Mouse (Mus musculus) ovary, postnatal 10 days (tissue): ENCODE results near the gene Acsl5.

Source experiments
- DNase-seq: peaks from one replicate; pipeline ENCODE4 v3.0.0; 2022; ENCODE audit warnings: low spot score

Gene Acsl5

GRCm38 (mm10) chr19:55251383-55252124, at the start of gene Acsl5:
Gene Acsl5, plus strand, starts transcription at chr19:55251938.
- DNase-seq: no peak

GRCm38 (mm10) chr19:55206482-55207138, 45.1 kb upstream of the Acsl5 start:
- no peak for DNase-seq

GRCm38 (mm10) chr19:55207205-55207604, 44.5 kb upstream of the Acsl5 start:
- DNase-seq: no peak

GRCm38 (mm10) chr19:55207746-55208538, 43.8 kb upstream of the Acsl5 start:
- DNase-seq: no peak

- no peak for DNase-seq
These were observed 43.1 kb upstream of the Acsl5 start for GRCm38 (mm10) chr19:55208654-55209053.

GRCm38 (mm10) chr19:55209084-55209483, 42.7 kb upstream of the Acsl5 start:
- DNase-seq: no peak

- DNase-seq: no peak
These were observed 40.0 kb upstream of the Acsl5 start for GRCm38 (mm10) chr19:55211698-55212097.

- DNase-seq: no peak
These were observed 38.0 kb upstream of the Acsl5 start for GRCm38 (mm10) chr19:55213617-55214340.

- DNase-seq: no peak
These were observed 34.9 kb upstream of the Acsl5 start for GRCm38 (mm10) chr19:55216876-55217275.

GRCm38 (mm10) chr19:55217365-55217764, 34.4 kb upstream of the Acsl5 start:
- DNase-seq: no peak

GRCm38 (mm10) chr19:55218192-55218739, 33.5 kb upstream of the Acsl5 start:
- peak; percentile 73 for DNase-seq

- no peak for DNase-seq
These were observed 33.0 kb upstream of the Acsl5 start for GRCm38 (mm10) chr19:55218741-55219221.

- DNase-seq: no peak
These were observed 32.4 kb upstream of the Acsl5 start for GRCm38 (mm10) chr19:55219359-55219758.

GRCm38 (mm10) chr19:55221208-55221607, 30.5 kb upstream of the Acsl5 start:
- DNase-seq: no peak

GRCm38 (mm10) chr19:55222268-55222667, 29.5 kb upstream of the Acsl5 start:
- DNase-seq: no peak

- no peak for DNase-seq
These were observed 25.1 kb upstream of the Acsl5 start for GRCm38 (mm10) chr19:55226621-55227020.

GRCm38 (mm10) chr19:55227135-55227534, 24.6 kb upstream of the Acsl5 start:
- DNase-seq: no peak

GRCm38 (mm10) chr19:55231081-55231480, 20.7 kb upstream of the Acsl5 start:
- DNase-seq: no peak

- DNase-seq: no peak
These were observed 19.6 kb upstream of the Acsl5 start for GRCm38 (mm10) chr19:55232136-55232535.

GRCm38 (mm10) chr19:55236026-55236425, 15.7 kb upstream of the Acsl5 start:
- no peak for DNase-seq

GRCm38 (mm10) chr19:55236564-55236963, 15.2 kb upstream of the Acsl5 start:
- DNase-seq: no peak
